Mouse (Mus musculus): ENCODE data around the gene Gm49416.

DNA sequence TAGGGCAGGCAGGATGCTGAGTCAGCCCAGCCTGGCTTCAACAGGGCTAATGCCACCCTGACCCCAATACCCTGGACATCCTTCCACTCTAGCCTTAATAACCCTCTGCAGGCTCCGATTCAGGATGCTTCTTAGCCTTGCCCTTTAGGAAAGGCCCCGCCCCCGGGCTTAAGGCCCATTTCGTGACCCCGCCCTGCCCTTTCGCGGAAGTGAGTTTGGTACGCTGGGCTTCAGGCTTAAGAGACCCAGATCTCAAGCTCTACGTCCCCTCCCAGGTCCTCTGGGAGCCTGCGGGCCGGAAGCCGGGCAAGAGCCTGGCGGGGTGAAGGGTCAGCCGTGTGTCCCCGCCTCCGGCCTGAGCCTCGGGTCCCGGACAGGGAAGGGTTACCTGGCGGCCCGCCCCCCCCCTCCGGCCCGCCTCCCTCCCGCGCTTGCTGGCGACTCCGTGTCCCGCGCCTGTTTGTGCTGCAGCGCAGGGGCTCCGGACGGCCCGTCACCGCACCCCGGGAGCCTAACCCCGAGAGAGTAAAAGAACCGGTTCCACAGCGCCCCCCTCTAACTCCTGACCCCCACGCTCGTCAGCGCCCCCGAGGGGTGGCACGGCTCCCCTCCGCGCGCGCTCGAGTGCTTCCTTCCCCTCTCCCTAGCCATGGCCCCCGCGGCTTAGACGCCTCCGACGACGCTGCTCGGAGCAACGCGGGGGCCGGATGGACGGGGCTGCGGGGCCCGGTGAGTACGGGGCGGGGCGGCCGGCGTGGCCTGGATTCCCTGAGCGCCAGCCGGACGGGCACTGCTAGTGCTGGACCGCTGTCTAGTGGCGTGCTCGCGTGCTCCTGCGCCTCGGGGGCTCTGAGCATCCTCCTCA lies 40.7 kb downstream of the Gm49416 start, which contains the start of the genes Rom1 and Eml3:
- TF ChIP-seq CTCF (IDR thresholded peaks at IDR 0.05), result peak; percentile 63
- peak; percentile 50; the same call in 1 of the 2 replicates for TF ChIP-seq POLR2A (IDR thresholded peaks at IDR 0.05; ENCODE audit: insufficient read depth, low read depth, low read length)
